Mouse (Mus musculus) liver, embryonic 16.5 days (tissue): ENCODE results near the gene Speg. TPM values are rescaled to one million over a fixed set of nuclear protein-coding genes. Genes with fewer than 3 reads are reported as not detected.
A peak's percentile ranks its signal among the peaks of the same experiment; 100 is the strongest.

ENCODE experiments used
- ATAC-seq: fragments of 200-750 bp; cut with Nextera tagmentation; 2 replicates; pipeline ENCODE4 v1.8.0; 2017; ENCODE audit warnings: low read depth, mild to moderate bottlenecking, moderate number of reproducible peaks, moderate library complexity
- H3K27ac ChIP-seq: fragments of 300-500 bp; sonication (generic); 2 replicates; pipeline ENCODE4 v1.5.1; 2014; ENCODE audit warnings: mild to moderate bottlenecking, low read length
- H3K27me3 ChIP-seq: fragments of 300-500 bp; sonication (generic); 2 replicates; pipeline ENCODE4 v1.6.1; 2014; ENCODE audit warnings: low read depth, low read length, mixed read lengths; ENCODE audit not compliant: control insufficient read depth, insufficient read depth
- H3K36me3 ChIP-seq: fragments of 300-500 bp; sonication (generic); 2 replicates; pipeline ENCODE4 v1.6.1; 2014; ENCODE audit warnings: mild to moderate bottlenecking; ENCODE audit not compliant: control insufficient read depth, insufficient read depth
- H3K4me1 ChIP-seq: fragments of 300-500 bp; sonication (generic); 2 replicates; pipeline ENCODE4 v1.6.1; 2014; ENCODE audit warnings: low read depth, low read length, mixed read lengths; ENCODE audit not compliant: control insufficient read depth
- H3K4me2 ChIP-seq: fragments of 300-500 bp; sonication (generic); 2 replicates; pipeline ENCODE4 v1.6.1; 2014; ENCODE audit warnings: low read depth, low read length, mixed read lengths
- H3K4me3 ChIP-seq: fragments of 300-500 bp; sonication (generic); 2 replicates; pipeline ENCODE4 v1.5.1; 2014; ENCODE audit warnings: low read depth, mild to moderate bottlenecking, low read length
- H3K9ac ChIP-seq: fragments of 300-500 bp; sonication (generic); 2 replicates; pipeline ENCODE4 v1.6.1; 2014; ENCODE audit warnings: low read depth, low read length
- H3K9me3 ChIP-seq: fragments of 300-500 bp; sonication (generic); replicated peaks from 2 replicates; pipeline ENCODE4 v1.6.1; 2016; ENCODE audit warnings: low read length; ENCODE audit not compliant: control insufficient read depth
- WGBS: fragments of 180-500 bp; shearing (Covaris S2); extraction: QIAGEN DNeasy Blood & Tissue Kit; methylation state at CpG from one replicate; pipeline ENCODE4 v1.1.7; 2014; ENCODE audit not compliant: insufficient replicate concordance; 5-methylcytosine and 5-hydroxymethylcytosine counted together
- polyA plus RNA-seq: library from polyadenylated mRNA; unstranded; fragments of >200 nt; fragmentation: Nextera tagmentation; extraction: Ambion mirVana; gene quantifications from 2 replicates; pipeline ENCODE4 v1.2.1, GENCODE M21; 2015

Speg gene
- 7.6 and 8.0 TPM in 2 replicates for polyA plus RNA-seq

GRCm38 (mm10) chr1:75374950-75375936 lies at the start of gene Speg:
TSS of gene Speg (plus strand) at chr1:75375297.
- H3K4me2 ChIP-seq: peak within 1 kb of the TSS; percentile 39
- WGBS: 7% methylated on average over 56 of the region's 57 CpGs
- H3K4me3 ChIP-seq: peak within 1 kb of the TSS; percentile 10; the same call in 1 of the 2 replicates
- 0 out of 2 replicates have a peak within 1 kb of the TSS, but pooled peaks have one; percentile 17 for H3K9ac ChIP-seq
- H3K36me3 ChIP-seq: no peaks in the 10 kb centered on the region
- peak; percentile 30; the same call in 1 of the 2 replicates for ATAC-seq
- no peaks in the 10 kb centered on the region for H3K9me3 ChIP-seq
- H3K4me1 ChIP-seq: no peaks in the 10 kb centered on the region
- H3K27me3 ChIP-seq: peaks cover 18% of the 10 kb centered on the region
- no peak within 1 kb of the TSS for H3K27ac ChIP-seq

- no peaks in the 10 kb centered on the region for H3K4me1 ChIP-seq
- no peak overlapping the region for H3K4me2 ChIP-seq
- ATAC-seq: no peak
- H3K9ac ChIP-seq: no peak overlapping the region
- H3K4me3 ChIP-seq: no peak overlapping the region
- no peaks in the 10 kb centered on the region for H3K9me3 ChIP-seq
- no peaks in the 10 kb centered on the region for H3K36me3 ChIP-seq
- H3K27me3 ChIP-seq: no peaks in the 10 kb centered on the region
- H3K27ac ChIP-seq: no peak overlapping the region
Observed at GRCm38 (mm10) chr1:75327461-75327860, 47.6 kb upstream of the Speg start.

GRCm38 (mm10) chr1:75331271-75331670 lies 43.8 kb upstream of the Speg start:
- no peaks in the 10 kb centered on the region for H3K4me1 ChIP-seq
- 42% methylated on average over 1 of the region's 1 CpGs for WGBS
- no peak for ATAC-seq
- no peak overlapping the region for H3K4me3 ChIP-seq
- H3K9me3 ChIP-seq: no peaks in the 10 kb centered on the region
- no peaks in the 10 kb centered on the region for H3K36me3 ChIP-seq
- H3K9ac ChIP-seq: no peak overlapping the region
- H3K27me3 ChIP-seq: no peaks in the 10 kb centered on the region
- no peak overlapping the region for H3K27ac ChIP-seq
- no peak overlapping the region for H3K4me2 ChIP-seq

DNA sequence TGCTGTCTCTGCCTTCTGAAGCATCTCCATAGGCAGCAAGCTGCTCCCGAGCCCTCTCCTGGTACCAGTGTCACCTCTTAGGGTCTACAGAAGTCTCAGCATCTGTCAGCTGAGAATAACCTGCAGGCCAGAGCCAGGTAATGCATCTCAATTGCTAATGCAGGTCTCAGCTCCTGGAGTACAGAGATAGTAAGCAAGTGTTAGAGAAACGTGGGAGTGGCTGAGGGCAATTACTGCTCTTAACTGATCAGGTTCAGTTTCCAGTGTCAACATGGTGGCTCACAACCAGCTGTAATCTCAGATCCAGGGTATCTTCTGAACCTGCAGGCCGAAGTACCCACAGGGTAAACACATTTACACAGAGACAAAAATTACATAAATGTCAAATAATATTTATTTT lies 38.6 kb upstream of the Speg start:
- Histone ChIP-seq H3K27ac (no peak overlapping the region), H3K4me1 (no peaks in the 10 kb centered on the region), H3K4me3 (no peak overlapping the region), H3K36me3 (no peaks in the 10 kb centered on the region), H3K27me3 (no peaks in the 10 kb centered on the region), H3K4me2 (no peak overlapping the region), H3K9ac (no peak overlapping the region), H3K9me3 (no peaks in the 10 kb centered on the region)
- WGBS: 38% methylated on average over 3 of the region's 3 CpGs
- ATAC-seq: no peak

- Histone ChIP-seq H3K27me3 (peaks cover 5% of the 10 kb centered on the region; the same call in 1 of the 2 replicates), H3K4me3 (no peak overlapping the region), H3K9me3 (no peaks in the 10 kb centered on the region), H3K4me1 (no peaks in the 10 kb centered on the region), H3K4me2 (no peak overlapping the region), H3K36me3 (no peaks in the 10 kb centered on the region), H3K9ac (no peak overlapping the region), H3K27ac (no peak overlapping the region)
- WGBS: 35% methylated on average over 9 of the region's 9 CpGs
- no peak for ATAC-seq
Observed at GRCm38 (mm10) chr1:75337097-75337496, 38.0 kb upstream of the Speg start.

DNA sequence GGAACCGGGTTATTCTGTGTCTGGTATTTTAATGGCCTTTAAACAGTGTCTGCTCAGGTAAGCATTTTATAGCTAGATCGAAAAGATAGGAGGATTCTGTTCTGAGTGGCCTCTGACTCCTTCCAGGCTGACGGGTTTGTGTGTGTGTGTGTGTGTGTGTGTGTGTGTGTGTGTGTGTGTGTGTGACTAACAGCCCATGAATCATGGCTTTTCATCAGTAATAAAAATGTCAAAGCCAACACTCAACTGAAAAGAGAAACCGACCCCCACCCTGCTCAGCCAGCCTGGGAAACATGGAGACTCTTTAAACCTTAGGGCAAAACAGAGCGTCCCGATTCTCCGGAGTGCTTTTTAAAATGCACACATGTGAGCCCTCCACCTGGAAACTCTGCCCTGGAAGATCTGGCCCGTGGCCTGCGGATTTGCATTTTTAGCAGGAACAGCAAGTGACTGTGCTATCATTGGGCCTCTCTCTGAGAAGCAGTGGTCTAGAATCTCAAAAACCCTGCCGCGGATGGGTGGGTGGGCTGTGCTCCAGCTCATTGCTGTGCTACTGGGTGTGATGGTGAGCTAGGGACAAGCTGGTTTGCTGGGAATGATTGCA lies 36.9 kb upstream of the Speg start:
- WGBS: 32% methylated on average over 11 of the region's 11 CpGs
- ATAC-seq: no peak
- no peak overlapping the region for H3K4me2 ChIP-seq
- H3K4me3 ChIP-seq: no peak overlapping the region
- H3K9ac ChIP-seq: no peak overlapping the region
- no peaks in the 10 kb centered on the region for H3K36me3 ChIP-seq
- H3K27me3 ChIP-seq: peaks cover 7% of the 10 kb centered on the region; the same call in 1 of the 2 replicates
- no peak overlapping the region for H3K27ac ChIP-seq
- no peaks in the 10 kb centered on the region for H3K4me1 ChIP-seq
- H3K9me3 ChIP-seq: no peaks in the 10 kb centered on the region

DNA sequence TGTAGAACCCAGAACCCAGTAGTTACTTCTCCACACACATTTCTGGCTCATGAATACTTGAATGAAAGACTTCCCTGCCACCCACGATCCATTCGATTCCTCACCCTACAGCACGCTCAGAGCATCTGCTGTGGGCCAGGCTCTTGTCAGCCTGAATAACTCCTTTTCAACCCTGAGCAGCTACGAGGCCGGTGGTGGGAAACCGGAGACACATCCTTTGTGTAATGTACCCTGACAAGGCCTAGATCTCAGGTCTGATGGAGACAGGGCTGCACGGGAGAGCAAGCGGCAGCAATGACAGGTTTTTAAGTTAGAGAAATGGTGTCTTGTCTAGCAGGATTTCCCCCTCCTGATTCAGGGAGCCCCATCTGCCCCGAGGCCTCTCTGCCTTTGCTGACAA lies 35.8 kb upstream of the Speg start:
- WGBS: 63% methylated on average over 9 of the region's 9 CpGs
- no peak for ATAC-seq
- Histone ChIP-seq H3K9me3 (no peaks in the 10 kb centered on the region), H3K9ac (no peak overlapping the region), H3K4me1 (no peaks in the 10 kb centered on the region), H3K36me3 (no peaks in the 10 kb centered on the region), H3K27ac (no peak overlapping the region), H3K27me3 (peaks cover 7% of the 10 kb centered on the region; the same call in 1 of the 2 replicates), H3K4me3 (no peak overlapping the region), H3K4me2 (no peak overlapping the region)

GRCm38 (mm10) chr1:75340519-75340918 lies 34.6 kb upstream of the Speg start:
- 47% methylated on average over 2 of the region's 2 CpGs for WGBS
- Histone ChIP-seq H3K4me1 (no peaks in the 10 kb centered on the region), H3K27ac (no peak overlapping the region), H3K4me2 (no peak overlapping the region), H3K27me3 (peaks cover 7% of the 10 kb centered on the region; the same call in 1 of the 2 replicates), H3K36me3 (no peaks in the 10 kb centered on the region), H3K4me3 (no peak overlapping the region), H3K9me3 (no peaks in the 10 kb centered on the region), H3K9ac (no peak overlapping the region)
- ATAC-seq: no peak
